Mouse (Mus musculus) lung, postnatal 0 days (tissue): ENCODE measurements around the gene Crabp1. TPM values are rescaled to one million over a fixed set of nuclear protein-coding genes. Genes with fewer than 3 reads are reported as not detected.

ENCODE experiments used
- ATAC-seq: fragments of 200-750 bp; cut with Nextera tagmentation; 2 replicates; pipeline ENCODE4 v1.8.0; 2017; ENCODE audit warnings: moderate library complexity
- DNase-seq: peaks from one replicate; pipeline ENCODE4 v3.0.0-alpha.2; 2016; ENCODE audit warnings: low spot score
- H3K27ac ChIP-seq: fragments of 300-500 bp; sonication (generic); 2 replicates; pipeline ENCODE4 v1.5.1; 2014; ENCODE audit warnings: antibody characterized with exemption, mild to moderate bottlenecking, low read length, mixed read lengths
- H3K27me3 ChIP-seq: fragments of 300-500 bp; sonication (generic); replicated peaks from 2 replicates; pipeline ENCODE4 v1.6.1; 2014; ENCODE audit warnings: low read length, mixed read lengths; ENCODE audit not compliant: insufficient read depth
- H3K36me3 ChIP-seq: fragments of 300-500 bp; sonication (generic); 2 replicates; pipeline ENCODE4 v1.6.1; 2014; ENCODE audit warnings: low read length, mixed read lengths; ENCODE audit not compliant: insufficient read depth
- H3K4me1 ChIP-seq: fragments of 300-500 bp; sonication (generic); 2 replicates; pipeline ENCODE4 v1.6.1; 2014; ENCODE audit warnings: antibody characterized with exemption, low read depth, low read length, mixed read lengths; ENCODE audit not compliant: insufficient read depth
- H3K4me2 ChIP-seq: fragments of 300-500 bp; sonication (generic); replicated peaks from 2 replicates; pipeline ENCODE4 v1.6.1; 2014; ENCODE audit warnings: low read depth, mild to moderate bottlenecking, low read length, moderate library complexity, mixed read lengths
- H3K4me3 ChIP-seq: fragments of 300-500 bp; sonication (generic); 2 replicates; pipeline ENCODE4 v1.5.1; 2014; ENCODE audit warnings: low read depth, low read length
- H3K9ac ChIP-seq: fragments of 300-500 bp; sonication (generic); replicated peaks from 2 replicates; pipeline ENCODE4 v1.6.1; 2014; ENCODE audit warnings: low read depth, mild to moderate bottlenecking
- H3K9me3 ChIP-seq: fragments of 300-500 bp; sonication (generic); 2 replicates; pipeline ENCODE4 v1.6.1; 2016; ENCODE audit warnings: low read length, mixed read lengths
- CTCF ChIP-seq: IDR thresholded peaks from 2 replicates; pipeline ENCODE4 v1.5.1; 2016; ENCODE audit warnings: antibody characterized with exemption, mild to moderate bottlenecking
- EP300 ChIP-seq: IDR thresholded peaks from 2 replicates; pipeline ENCODE4 v1.6.1; 2016; ENCODE audit warnings: antibody characterized with exemption, mild to moderate bottlenecking, control low read depth
- WGBS: fragments of 180-500 bp; shearing (Covaris S2); extraction: QIAGEN DNeasy Blood & Tissue Kit; methylation state at CpG from one replicate; pipeline ENCODE4 v1.1.7; 2014; 5-methylcytosine and 5-hydroxymethylcytosine counted together
- polyA plus RNA-seq: library from polyadenylated mRNA; unstranded; fragments of >200 nt; fragmentation: Nextera tagmentation; extraction: Ambion mirVana; gene quantifications from 2 replicates; pipeline ENCODE4 v1.2.1, GENCODE M21; 2015

Crabp1 gene
- polyA plus RNA-seq, 1 experiment from 2014 or later = 2.6 TPM

DNA sequence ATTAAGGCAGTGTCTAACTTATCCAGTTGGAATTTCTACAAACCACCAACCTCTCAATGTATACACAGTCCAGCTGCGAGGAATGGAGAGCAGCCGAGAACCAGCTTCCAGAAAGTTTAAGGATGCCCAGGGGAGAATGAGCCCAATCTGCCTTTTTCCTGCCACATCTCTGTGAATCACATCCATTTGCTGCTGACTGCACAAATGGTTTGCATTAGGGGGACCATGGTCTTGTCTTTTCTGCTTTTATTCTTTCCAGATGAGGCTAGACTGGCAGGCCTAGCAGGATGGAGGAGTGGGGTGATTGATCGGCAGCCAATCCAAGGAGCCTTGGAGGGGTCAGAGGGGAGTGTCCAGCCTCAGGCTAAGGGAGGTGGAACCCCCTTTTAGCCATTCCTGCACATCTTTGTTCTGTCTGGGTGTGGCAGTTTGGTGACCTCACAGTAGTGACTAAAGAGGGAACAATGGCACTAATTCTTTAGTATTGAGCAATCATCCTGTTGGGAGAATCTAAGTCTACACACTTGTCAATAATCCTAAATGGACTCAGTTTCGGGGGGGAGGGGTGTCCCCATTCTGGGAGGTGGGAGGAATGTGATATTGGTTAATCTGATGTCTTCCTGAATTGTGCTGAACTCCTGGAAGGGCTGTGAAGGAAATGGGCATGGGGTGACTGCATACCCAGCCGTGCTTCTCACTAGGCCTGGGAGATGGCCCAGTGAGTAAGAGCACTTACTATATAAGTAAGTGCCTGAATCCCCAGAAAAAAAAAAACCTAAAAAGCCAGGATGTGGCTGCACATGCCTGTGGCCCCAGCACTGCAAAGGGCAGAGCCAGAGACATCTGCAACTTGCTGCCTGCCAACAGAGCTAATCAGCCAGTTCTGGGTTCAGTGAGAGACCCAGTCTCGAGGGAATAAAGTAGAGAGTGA lies 38.5 kb downstream of the Crabp1 start:
- Histone ChIP-seq H3K4me3 (no peak overlapping the region), H3K4me1 (no peaks in the 10 kb centered on the region), H3K27me3 (no peaks in the 10 kb centered on the region), H3K27ac (no peak overlapping the region), H3K36me3 (no peaks in the 10 kb centered on the region), H3K9me3 (no peaks in the 10 kb centered on the region), H3K4me2 (no peak overlapping the region), H3K9ac (no peak overlapping the region)
- DNase-seq (peak; percentile 5), ATAC-seq (no peak)
- TF ChIP-seq CTCF (no peak), EP300 (no peak)
- 59% methylated on average over 6 of the region's 6 CpGs for WGBS

- TF ChIP-seq CTCF = no peak
- TF ChIP-seq EP300 = no peak
- ATAC-seq = peak; percentile 41; the same call in 1 of the 2 replicates
Observed at GRCm38 (mm10) chr9:54804351-54804750, 39.8 kb downstream of the Crabp1 start.

DNA sequence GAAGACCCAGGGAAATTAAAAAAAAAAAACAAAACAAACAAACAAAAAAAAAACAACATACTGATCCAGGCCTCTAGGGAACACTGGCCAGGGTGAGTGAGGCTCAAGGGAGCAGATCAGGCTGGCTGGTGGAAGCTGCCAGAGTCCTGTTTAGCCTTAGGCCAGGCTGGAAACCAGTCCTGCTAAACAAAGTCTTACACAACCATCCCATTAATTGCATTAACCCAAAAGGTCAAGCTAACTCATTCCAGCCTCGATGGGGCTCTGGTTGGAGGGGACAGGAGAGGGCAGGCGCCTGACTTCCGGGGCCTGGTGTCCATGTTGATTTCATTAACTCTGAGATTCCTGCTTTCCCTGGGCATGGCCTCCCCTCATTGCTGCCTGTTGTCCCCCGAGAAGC lies 43.2 kb downstream of the Crabp1 start:
- H3K4me3 ChIP-seq = no peak overlapping the region
- ATAC-seq (no peak), DNase-seq (no peak)
- no peak overlapping the region for H3K4me2 ChIP-seq
- H3K9me3 ChIP-seq = no peaks in the 10 kb centered on the region
- H3K36me3 ChIP-seq = no peaks in the 10 kb centered on the region
- no peaks in the 10 kb centered on the region for H3K4me1 ChIP-seq
- 53% methylated on average over 4 of the region's 4 CpGs for WGBS
- no peak overlapping the region for H3K9ac ChIP-seq
- H3K27ac ChIP-seq = no peak overlapping the region
- no peaks in the 10 kb centered on the region for H3K27me3 ChIP-seq
- no peak for TF ChIP-seq EP300
- no peak for TF ChIP-seq CTCF

More at GRCm38 (mm10) chr9:54804351-54804750, 39.8 kb downstream of the Crabp1 start:
- H3K9ac ChIP-seq = no peak overlapping the region
- no peak overlapping the region for H3K4me3 ChIP-seq
- peak; percentile 21 for DNase-seq
- no peaks in the 10 kb centered on the region for H3K9me3 ChIP-seq
- H3K27me3 ChIP-seq = no peaks in the 10 kb centered on the region
- H3K36me3 ChIP-seq = no peaks in the 10 kb centered on the region
- H3K4me1 ChIP-seq = no peaks in the 10 kb centered on the region
- no peak overlapping the region for H3K27ac ChIP-seq
- no peak overlapping the region for H3K4me2 ChIP-seq
- WGBS = 61% methylated on average over 5 of the region's 5 CpGs

DNA sequence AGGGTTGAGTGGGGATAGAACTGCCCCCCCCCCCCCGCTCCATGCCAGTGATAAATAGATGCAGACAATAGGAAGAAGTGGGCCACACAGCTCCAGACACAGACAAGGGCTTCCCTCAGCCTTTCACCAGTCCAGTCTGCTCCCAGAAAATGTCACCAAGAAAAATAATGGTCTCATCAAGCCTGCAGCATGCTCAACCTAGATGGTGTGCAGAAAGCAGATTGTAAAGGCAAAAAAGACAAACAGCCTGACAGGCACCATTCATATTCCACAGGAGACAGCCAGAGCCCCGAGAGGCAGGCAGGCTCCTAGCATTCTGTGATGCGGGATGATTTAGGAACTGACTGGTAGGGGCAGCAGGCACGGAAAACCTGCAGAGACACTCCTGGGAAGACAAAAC lies 45.4 kb downstream of the Crabp1 start:
- no peak for DNase-seq
- no peak for ATAC-seq
- no peak overlapping the region for H3K9ac ChIP-seq
- H3K4me3 ChIP-seq = no peak overlapping the region
- H3K4me2 ChIP-seq = no peak overlapping the region
- TF ChIP-seq EP300 = no peak
- 26% methylated on average over 4 of the region's 4 CpGs for WGBS
- no peaks in the 10 kb centered on the region for H3K9me3 ChIP-seq
- no peaks in the 10 kb centered on the region for H3K4me1 ChIP-seq
- H3K36me3 ChIP-seq = no peaks in the 10 kb centered on the region
- H3K27ac ChIP-seq = no peak overlapping the region
- no peaks in the 10 kb centered on the region for H3K27me3 ChIP-seq

DNA sequence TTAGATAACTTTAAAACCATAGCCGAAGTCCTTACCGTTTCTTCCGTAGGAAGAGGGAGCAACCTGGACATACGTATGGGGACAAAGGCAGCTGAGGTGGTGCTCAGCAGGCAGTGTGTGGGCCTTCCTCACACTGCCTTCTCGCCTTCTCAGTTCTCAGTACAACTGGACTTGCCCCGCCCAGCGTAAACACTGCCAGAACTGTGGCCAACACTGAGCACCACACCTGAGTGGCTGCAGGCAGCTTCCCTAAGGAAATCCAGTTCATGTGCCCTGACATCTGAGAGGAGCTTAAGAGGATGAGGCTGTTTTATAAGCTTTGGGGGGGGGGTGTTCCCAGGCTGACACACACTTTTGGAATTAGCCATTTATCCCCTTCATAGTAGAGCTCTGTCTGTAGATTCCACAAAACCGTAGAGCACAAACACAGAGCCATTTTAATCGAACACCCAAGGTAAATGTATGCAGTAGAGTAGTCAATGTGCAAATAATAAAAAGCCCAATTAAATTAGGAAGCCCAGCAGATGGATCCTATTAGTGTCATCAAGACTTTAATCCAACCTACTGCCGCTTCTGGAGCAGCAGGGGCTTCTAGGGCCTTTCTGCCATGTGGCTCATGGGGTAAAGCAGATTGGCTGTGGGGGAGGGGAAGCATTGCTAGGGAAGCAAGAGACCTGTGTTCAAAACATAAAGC lies 52.1 kb downstream of the Crabp1 start:
- TF ChIP-seq EP300 (no peak), CTCF (no peak)
- Histone ChIP-seq H3K4me1 (no peaks in the 10 kb centered on the region), H3K4me3 (no peak overlapping the region), H3K27me3 (no peaks in the 10 kb centered on the region), H3K4me2 (no peak overlapping the region), H3K36me3 (no peaks in the 10 kb centered on the region), H3K9ac (no peak overlapping the region), H3K27ac (no peak overlapping the region), H3K9me3 (no peaks in the 10 kb centered on the region)
- ATAC-seq = no peak
- WGBS = 59% methylated on average over 10 of the region's 10 CpGs
- DNase-seq = peak; percentile 18

DNA sequence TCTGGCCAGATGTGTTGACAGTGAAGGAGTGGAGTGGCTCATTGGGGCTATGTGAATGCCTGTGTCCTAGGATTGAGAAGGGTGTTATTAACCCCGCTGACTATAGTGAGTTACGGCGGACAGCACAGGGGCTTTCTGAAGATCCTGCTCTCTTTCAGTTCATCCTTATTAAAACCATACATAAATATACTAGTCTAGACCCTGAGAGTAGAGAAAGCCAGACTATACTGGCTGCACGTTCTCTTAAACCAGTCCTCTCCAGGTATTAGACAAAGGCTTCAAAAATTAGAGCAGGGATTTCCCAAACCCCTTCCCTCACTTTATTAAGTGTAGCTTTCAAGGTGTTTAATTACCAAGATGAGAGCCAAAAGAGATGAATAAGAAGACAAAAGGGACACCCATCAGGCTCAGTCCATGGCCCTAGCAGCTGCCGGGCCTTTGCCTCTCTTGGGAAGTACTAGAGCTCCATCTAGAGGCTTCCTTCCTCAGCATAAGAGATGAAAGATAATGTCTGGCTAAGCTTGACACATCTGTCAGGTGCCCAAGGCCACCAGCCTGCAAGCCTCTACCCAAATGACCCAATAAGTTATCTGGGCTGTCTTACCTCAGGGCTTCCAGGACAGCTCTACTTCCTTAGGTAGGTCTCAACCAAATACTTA lies 57.0 kb downstream of the Crabp1 start:
- Histone ChIP-seq H3K4me3 (no peak overlapping the region), H3K27ac (no peak overlapping the region), H3K4me1 (no peaks in the 10 kb centered on the region), H3K9ac (no peak overlapping the region), H3K9me3 (no peaks in the 10 kb centered on the region), H3K4me2 (no peak overlapping the region), H3K27me3 (no peaks in the 10 kb centered on the region), H3K36me3 (no peaks in the 10 kb centered on the region)
- TF ChIP-seq CTCF = peak; percentile 73
- no peak for TF ChIP-seq EP300
- ATAC-seq (peak; percentile 49; the same call in 1 of the 2 replicates), DNase-seq (peak; percentile 80)
- 54% methylated on average over 5 of the region's 5 CpGs for WGBS

Other genes with a start within 250 kb of the Crabp1 start
- not detected in 2 replicates for gene Sh2d7, start 225.8 kb upstream of the Crabp1 start, polyA plus RNA-seq
- gene Cib2, start 204.5 kb upstream of the Crabp1 start, polyA plus RNA-seq = 6.2 and 7.5 TPM in 2 replicates
- gene Idh3a, start 178.4 kb upstream of the Crabp1 start, polyA plus RNA-seq = 79.4 and 80.3 TPM in 2 replicates
- 0.10 and 0.17 TPM in 2 replicates for gene Acsbg1, start 102.9 kb upstream of the Crabp1 start, polyA plus RNA-seq
- 15.2 and 17.7 TPM in 2 replicates for gene Dnaja4, start 65.9 kb upstream of the Crabp1 start, polyA plus RNA-seq
- gene Wdr61, start 30.2 kb upstream of the Crabp1 start, polyA plus RNA-seq = 116 and 126 TPM in 2 replicates
- 13.6 and 16.6 TPM in 2 replicates for gene Ireb2, start 99.0 kb downstream of the Crabp1 start, polyA plus RNA-seq
- 3.1 and 3.7 TPM in 2 replicates for gene Hykk, start 152.5 kb downstream of the Crabp1 start, polyA plus RNA-seq
- 176 and 181 TPM in 2 replicates for gene Psma4, start 186.0 kb downstream of the Crabp1 start, polyA plus RNA-seq
- 0.74 and 0.75 TPM in 2 replicates for gene AY074887, start 186.2 kb downstream of the Crabp1 start, polyA plus RNA-seq
- gene Chrna5, start 216.1 kb downstream of the Crabp1 start, polyA plus RNA-seq = 0.05 TPM in 1 of 2 replicates, not detected in the other